Mouse (Mus musculus): ENCODE data around the gene Leo1.
"Not testable (repeated sequence)": the region's sequence is repeated elsewhere in the genome, so short reads cannot be mapped to it uniquely, and the experiment has no call there.

The Leo1 gene

DNA sequence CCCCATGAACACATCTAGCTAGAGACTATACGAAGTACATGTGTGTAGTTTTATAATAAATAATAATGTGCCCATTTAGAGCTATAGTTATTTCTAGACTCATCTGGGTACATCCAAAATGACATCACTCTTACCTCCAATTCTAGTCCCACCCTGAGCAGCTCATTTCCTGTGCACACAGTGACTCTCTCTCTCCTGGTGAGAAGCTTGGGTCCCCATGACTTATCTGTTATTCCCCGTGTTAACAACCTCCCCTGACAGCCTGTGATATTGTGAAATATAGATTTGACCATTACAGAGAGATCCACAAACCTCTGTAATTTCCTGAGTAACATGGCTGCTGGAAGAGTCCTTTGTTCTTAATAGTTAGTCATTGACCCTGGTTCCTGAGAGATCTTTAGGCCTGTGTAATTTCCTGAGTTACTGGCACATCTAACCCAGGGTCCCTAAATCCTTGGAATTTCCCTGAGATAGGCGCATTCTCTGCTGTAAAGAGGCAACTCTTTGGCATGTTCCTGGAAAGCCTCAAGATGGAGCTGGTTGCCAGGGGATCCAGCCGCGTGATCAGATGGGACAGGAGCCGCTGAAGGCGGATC, 15.4 kb upstream of the Leo1 start:
- DNase-seq (ENCODE audit: extremely low spot score): no peak

DNA sequence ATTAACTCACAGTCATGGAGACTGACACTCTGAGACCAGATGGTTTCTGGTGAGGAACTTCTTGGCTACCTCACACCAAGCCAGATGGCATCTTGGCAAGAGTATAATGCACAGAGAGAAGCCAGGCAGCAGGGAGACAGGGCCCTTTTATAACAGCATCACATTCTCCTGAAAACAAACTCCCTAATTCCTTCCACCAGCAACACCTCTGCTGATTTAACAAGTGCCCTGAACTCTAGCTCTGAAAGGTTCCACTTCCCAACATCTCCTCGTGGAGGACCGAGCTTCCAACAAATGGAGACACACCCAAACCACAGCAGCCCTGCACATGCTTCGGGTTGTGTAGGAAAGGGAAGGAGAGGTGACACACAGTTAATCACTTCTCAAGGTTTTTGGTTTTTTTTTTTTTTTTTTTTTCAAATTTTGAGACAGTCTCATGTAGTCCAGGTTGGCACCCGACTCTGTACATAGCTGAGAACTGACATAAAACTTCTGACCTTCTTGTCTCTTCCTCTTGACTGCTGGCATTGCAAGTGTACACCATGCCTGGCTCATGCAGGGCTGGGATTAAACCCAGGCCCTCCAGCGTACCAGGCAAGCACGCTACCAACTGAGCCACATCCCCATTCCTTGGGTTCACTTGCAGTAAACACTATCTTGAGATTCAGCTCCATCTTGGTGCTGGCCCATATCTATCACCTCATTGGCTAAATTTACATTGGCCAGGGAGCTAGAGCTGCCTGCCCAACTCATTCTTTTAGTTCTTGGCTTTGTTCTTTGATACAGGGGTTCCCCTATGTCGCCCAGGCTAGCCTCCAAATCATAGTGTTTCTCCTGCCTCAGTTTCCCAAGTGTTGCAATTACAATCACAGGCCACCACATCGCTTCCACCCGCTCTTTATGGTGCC, 13.7 kb upstream of the Leo1 start:
- DNase-seq (ENCODE audit: extremely low spot score): no peak

DNA sequence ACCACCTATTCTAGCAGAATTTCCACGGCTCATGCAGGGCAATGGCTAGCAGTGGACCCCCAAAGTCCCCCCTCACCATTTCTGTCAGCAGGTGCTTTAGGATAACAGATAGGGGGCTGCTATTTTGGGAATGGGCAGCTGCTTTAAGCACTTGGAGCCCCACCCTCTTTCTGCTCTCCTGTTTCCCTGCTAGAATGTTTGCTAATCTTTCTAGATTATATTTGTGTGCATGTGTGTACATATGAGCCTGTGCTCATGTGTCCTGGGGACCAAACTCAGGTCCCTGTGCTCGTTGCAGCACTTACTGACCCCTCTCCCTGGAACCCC, 13.1 kb upstream of the Leo1 start:
- DNase-seq (ENCODE audit: extremely low spot score): no peak

DNA sequence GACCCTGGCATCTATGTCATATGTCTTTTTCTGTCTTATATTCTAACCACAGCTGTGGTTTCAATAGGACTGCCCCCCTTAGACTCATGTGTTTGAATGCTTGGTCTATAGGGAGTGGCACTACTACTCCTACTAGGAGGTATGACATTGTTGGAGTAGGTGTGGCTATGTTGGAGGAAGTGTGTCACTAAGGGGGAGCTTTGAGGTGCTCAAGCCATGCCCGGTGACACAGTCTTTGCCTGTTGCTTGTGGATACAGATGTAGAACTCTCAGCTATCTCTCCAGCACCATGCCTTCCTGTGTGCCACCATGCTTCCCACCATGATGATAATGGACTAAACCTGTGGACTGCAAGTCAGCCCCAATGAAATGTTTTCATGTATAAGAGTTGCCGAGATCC, 12.3 kb upstream of the Leo1 start:
- DNase-seq (ENCODE audit: extremely low spot score): no peak

DNA sequence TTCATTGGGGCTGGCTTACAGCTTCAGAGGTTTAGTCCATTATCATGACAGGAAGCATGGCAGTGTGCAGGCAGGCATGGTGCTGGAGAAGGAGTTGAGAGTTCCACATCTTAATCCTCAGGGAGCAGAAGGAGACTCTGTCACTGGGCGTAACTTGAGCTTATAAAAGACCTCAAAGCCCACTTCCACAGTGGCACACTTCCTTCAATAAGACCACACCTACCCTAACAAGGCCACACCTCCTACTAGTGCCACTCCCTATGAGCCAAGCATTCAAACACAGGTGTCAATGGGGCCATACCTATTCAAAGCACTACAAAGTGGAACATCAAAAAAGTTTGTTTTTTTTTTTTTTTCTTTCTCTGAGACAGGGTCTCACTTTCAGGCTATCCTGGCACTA, 11.7 kb upstream of the Leo1 start:
- DNase-seq (ENCODE audit: extremely low spot score): no peak

DNA sequence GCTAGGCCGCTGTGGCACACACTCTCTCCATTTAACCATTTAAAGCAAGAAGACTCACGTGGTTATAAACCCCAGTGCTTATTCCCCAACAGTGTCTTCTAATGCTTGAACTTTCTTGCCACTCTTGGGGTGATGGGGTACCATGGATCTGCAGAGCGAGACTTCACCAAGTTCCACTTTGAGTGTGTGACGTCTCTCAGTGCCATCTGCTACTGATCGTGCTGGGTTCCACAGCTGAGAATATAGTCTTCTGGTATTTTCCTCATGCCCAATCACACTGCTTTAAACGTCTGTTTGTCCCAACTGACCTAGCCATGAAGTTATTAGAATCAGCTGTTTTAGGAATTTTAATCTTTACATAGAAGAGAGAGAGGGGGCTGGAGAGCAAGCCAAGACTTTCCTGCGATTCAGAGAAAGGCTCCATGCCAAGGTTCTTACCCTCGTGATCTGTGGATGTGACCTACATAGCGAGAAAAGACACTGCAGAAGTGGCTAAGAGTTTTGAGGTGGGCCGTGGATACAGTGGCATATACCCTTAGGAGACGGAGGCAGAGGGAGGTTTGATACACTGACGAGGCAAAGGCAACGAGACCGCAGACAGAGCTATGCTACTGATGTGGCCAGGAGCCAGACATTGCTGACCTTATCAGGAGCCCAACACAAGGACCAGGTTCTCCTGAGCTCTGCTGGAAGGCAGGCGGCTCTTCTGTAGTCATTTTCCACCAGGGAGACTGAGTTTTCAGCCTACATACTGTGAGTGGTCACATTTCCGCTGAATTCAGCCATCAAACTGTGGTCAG, 10.3 kb upstream of the Leo1 start:
- no peak for DNase-seq (ENCODE audit: extremely low spot score)

DNA sequence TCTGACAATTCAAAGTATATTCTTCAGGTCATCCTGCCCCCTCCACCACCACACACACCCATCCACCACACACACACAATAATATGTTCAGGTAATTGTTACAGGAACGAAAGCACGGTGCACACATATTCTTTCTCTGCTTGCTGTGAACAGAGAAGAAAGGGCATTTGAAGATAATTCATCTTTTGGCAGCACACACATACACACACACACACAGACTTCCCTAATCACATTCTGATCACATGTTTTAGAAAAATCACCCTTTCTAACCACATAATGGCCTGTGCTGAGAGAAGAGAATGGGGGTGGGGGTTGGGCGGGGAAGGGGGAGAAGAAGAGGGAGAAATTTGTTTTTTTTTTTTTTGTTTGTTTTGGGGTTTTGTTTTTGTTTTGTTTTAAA, 8.6 kb upstream of the Leo1 start:
- DNase-seq (ENCODE audit: extremely low spot score): no peak

DNA sequence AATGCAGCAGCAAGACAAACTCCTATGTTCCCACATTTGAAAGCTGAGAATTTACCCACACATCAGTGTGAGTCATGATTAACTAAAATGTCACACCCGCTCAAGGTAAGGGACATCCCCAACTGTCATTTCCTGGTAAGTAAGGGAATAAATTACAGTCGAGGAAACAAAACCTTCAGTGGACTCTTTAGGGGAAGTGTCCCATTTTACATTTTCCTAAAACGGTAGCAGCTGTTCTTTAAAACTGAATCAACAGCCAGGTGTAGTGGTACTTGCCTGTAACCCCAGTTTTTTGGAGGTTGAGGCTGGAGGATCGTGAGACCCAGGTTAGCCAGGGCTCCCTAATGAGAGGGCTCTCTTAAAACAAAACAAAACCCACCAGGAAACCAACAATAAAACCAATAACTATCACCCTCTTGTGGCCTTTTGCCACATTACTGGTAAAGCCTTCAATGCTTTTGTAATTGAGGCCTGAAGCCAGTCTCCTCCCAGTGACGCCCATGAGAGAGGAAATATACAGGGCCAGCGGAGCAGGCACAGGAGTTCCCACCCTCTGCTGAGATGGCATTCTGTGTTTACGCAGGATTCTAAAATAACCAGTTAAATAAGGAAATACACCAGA, 7.0 kb upstream of the Leo1 start:
- DNase-seq (ENCODE audit: extremely low spot score): peak; percentile 39

DNA sequence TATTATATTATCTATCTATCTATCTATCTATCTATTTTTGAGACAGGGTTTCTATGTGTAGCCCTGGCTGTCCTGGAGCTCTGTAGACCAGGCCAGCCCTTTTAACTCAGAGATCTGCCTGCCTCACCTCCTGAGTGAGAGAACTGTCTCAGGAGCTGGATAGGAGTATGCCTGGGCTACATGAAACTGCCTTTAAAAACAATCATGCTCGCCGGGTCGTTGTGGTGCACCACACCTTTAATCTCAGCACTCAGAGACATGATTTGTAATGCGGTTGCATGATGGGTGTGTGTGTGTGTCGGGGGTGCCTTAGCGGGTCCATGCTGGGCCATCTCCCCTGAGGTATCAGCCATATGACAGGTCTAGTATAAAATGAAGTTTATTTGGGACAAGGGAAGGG, 6.5 kb upstream of the Leo1 start:
- DNase-seq (ENCODE audit: extremely low spot score): no peak

DNA sequence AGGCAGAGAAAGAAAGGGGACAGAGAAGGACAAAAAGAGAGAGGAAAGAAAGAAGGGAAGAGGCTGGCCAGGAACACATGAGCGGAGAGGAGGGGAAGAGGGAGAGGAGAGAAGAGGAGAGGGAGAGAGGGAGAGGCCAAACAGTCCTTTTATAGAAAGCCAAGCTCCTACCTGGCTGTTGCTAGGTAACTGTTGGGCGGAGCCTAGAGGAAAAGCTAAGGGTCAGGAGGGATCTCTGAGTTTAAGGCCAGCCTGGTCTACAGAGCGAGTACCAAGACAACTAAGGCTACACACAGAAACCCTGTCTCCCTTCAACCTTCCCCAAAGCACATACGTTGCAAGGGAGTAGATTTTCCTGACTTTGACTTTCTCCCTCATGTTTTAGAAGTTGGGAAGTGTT, 6.0 kb upstream of the Leo1 start:
- DNase-seq (ENCODE audit: extremely low spot score): no peak

DNA sequence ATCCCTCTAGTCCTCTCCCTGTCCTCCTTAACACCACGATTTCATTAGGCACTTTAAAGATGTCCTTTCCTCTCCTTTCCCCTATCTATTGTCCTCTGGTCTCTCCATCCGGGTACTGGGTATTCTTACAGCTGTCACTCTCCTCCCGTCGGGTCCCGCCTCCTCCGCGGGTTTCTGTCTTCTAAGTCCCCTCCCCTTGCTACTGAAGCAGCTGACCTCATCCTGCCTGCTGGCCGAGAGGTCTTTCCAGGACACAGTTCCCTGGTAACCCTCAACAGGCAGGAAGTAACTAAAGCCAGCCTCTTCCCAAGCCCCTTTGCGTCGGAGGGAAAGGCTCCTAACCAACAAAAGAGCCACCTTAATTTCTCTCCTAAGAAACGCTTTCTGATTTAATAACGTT, 5.4 kb upstream of the Leo1 start:
- peak; percentile 85 for DNase-seq (ENCODE audit: extremely low spot score)

DNA sequence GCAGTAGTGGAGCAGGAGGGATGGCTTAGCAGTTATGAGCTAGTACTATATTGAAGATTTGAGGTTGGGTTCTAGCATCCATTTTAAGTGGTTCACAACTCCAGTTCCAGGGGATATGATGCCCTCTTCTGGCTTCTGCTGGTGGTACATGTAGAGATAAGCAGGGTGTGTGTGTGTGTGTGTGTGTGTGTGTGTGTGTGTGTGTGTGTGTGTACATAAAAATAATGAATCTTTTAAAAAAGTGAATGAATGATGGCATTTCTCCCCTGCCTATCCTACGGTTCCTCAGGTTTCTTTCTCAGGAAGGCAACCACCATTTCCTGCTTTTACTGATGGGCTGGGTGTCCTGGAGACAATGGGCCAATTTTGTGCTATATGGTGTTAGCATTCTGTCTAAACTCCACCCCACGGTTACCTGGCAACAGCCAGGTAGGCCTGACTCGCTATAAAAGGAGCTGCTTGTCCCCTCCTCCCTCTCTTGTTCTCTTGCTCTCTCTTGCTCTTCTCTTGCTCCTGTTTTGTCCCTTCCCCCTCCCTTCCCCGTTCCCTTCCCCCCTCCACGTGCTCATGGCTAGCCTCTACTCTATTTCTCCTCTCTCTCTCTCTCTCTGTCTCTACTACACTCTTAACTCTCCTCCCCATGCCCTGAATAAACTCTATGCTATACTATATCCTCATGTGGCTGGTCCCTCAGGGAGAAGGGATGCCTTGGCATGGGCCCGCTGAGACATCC, 3.5 kb upstream of the Leo1 start:
- peak; percentile 59 for DNase-seq (ENCODE audit: extremely low spot score)

DNA sequence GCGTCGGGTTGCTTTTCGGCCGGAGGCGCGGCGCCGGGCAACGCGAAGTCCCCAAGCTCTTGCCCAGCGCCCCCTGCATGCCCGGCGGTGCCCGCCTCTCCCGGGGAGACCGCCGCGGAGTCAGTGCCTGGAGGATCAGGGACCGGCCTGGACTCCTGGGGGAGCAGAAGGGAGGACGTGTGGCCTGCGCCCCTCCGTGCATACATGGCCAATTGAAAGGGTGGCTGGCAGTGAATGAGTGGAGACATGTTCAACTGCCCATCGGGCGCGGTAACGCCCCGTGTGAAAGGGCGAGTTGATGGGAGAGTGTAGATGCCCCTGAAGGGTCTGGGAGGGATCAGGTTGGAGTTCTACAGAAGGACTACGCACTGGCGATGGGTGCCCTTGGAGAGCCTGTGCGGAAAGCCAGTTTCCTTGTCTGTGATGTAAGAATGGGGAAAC, 387 bp downstream of the Leo1 start:
- no peak for DNase-seq (ENCODE audit: extremely low spot score)

DNA sequence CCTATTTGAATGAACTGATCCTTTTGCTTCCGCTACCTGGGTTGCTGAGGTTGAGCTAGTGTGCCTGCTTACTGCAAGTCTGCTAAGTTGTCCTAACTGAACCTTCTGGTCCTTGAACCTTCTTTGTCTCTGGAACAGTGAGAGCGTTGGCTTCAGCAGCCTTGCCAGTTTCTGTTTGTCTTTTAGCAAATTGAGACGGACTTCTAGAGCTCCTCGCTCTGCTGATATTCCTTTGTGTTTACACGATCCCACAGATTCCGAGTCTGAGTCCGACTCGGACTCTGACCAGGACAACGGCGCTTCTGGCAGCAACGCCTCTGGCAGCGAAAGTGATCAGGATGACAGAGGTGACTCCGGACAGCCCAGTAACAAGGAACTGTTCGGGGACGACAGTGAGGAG, 3.7 kb downstream of the Leo1 start:
- no peak for DNase-seq (ENCODE audit: extremely low spot score)

DNA sequence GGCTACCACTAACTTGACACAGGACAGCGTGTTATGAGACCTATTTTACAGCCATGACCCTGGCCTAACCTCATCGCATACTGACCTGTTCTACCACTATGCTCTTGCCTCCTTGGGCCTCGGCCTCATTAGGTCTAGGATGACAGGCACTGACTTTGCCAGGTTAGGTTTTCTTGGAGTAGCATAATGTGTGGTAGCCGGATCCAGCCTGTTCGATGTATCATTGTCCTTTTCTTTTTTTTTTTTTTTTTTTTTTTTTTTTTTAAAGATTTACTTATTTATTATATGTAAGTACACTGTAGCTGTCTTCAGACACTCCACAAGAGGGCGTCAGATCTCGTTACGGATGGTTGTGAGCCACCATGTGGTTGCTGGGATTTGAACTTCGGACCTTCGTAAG, 5.2 kb downstream of the Leo1 start:
- not testable (repeated sequence) for DNase-seq (ENCODE audit: extremely low spot score)

DNA sequence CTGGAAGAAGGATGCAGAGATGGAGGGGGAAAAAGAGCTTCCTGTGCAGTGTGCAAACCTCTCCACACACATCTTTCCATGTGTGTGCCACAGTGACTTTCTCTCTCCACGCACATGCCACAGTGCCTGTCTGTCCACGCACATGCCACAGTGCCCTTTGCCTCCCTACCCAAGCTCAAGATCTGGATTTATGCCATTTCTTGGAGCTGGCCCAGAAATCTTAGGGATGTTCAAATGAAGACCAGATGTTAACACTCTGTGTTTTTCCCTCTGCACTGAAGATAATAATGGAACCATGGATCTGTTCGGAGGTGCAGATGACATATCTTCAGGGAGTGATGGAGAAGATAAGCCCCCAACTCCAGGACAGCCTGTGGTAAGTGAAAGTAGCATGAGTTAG, 6.7 kb downstream of the Leo1 start:
- DNase-seq (ENCODE audit: extremely low spot score): no peak

DNA sequence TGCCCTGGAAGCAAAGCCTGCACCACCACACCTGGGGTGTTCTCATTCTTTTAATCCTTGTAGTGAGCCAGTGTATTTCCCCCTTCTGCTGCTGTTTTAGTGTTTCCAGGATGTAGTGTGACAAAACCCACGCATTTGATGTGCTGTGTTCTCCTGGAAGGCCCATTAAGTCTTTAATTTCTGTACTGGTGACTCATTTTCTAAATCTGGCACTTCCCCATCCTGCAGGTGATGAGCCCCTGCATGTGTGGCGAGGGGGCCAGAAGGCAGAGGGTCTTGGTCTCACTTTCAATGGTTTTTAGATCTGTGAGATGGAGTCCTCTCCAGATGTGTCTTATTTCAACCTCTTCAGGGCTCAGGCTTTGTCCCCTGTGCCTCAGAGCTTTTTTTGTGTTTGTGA, 12.7 kb downstream of the Leo1 start:
- DNase-seq (ENCODE audit: extremely low spot score): no peak

DNA sequence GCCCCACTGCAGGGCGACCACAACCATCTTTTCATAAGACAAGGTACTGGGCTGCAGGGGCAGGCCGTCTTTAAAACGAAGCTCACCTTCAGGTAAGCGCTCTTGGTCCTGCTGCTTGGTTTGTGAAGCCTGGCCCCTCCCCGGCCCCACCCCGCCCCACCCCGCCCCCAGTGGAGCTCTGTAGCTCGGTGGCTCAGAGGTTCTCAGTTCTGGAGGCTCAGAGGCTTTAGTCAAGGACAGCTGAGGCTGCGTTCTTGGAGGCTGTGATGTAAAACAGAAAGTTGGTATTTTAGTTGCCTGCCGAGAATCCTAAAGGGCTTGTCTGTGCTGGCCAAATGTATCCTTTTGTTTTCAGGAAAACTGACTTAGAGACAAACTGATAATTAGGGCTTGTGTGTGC, 14.4 kb downstream of the Leo1 start:
- no peak for DNase-seq (ENCODE audit: extremely low spot score)

DNA sequence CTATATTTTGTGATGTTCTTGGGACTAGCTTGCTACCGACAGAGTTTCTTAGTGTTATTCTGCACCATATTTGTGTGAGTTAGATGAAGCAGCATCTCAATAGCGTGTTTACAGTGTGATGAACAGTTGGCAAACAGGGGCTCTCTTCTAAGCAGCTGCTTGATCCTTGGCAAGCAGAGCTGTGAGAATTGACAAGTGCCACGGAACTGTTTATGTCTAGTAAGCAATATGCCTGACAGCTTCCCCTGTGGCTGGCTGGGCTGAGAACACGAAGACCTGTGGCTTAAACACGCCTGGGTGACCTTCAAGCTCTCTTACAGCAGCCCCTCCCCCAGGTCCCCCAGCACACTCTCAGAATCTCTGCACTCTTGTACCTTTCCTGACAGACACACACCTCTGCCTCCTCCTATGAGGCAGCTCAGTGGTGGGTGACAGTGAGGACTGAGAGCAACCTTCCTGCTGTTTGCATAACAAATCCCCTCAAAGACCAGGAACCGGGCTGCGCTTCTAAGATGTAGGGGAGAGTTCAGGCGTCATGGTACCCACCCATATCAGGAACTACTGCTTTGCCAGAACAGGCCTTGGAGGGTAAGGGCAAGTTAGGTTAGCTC, 21.8 kb downstream of the Leo1 start:
- DNase-seq (ENCODE audit: extremely low spot score): no peak

DNA sequence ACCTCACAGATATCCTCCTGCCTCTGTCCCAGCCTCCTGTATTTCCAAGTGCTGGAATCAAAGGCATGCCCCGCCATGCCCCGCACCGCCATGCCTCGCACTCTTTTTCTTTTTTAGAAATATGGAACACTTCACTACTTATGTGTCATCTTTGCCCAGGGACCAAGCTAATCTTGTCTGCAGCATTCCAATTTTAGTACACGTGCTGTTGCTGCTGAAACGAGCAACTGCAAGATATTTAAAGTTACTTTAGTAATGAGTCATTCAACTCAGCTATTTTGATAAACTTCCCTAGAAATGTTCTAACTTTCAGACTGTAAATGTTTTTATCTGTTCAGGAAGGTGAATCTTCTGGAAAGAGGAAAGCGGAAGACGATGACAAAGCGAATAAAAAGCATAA, 24.5 kb downstream of the Leo1 start:
- no peak for DNase-seq (ENCODE audit: extremely low spot score)

DNA sequence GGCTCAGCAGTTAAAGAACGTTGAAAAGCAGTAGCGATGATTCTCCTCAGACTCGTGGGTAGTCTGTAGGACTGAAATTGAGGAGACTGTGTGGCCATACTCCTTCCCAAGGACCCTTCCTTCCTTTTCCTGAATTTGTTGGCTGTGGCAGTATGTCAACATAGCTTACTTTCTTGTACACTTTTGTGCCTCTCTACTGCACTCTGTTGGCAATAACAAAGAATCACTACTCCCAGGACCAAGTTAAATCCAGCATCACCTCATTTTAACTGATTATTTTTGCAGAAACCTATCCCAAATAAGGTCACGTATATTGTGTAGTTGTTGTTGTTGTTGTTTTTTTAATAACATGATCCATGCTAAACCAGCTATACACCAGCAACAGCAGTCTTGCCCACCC, 25.3 kb downstream of the Leo1 start:
- DNase-seq (ENCODE audit: extremely low spot score): no peak
